Mouse (Mus musculus): ENCODE measurements around the gene Nr5a2.

The Nr5a2 gene

DNA sequence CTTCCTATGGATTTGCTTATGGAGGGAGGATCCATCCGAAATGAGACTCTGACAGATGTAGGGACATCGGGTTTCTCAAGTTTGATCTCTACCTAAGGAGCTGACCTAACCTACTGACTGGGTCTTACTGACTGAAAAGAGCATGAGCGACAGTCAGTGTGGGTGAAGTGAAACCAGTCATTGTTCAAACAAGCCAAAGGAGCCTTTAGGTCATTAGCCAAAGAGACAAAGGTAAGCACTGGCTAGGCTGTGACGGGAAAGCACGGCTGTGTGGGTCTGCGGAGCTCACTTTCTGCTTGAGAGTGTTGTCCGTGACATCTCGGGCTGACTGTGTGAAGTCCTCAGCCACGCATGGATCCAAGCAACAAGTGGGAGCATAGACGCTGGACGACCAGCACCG lies 50.1 kb downstream of the Nr5a2 start:
- WGBS, result 76% methylated on average over 12 of the region's 12 CpGs

DNA sequence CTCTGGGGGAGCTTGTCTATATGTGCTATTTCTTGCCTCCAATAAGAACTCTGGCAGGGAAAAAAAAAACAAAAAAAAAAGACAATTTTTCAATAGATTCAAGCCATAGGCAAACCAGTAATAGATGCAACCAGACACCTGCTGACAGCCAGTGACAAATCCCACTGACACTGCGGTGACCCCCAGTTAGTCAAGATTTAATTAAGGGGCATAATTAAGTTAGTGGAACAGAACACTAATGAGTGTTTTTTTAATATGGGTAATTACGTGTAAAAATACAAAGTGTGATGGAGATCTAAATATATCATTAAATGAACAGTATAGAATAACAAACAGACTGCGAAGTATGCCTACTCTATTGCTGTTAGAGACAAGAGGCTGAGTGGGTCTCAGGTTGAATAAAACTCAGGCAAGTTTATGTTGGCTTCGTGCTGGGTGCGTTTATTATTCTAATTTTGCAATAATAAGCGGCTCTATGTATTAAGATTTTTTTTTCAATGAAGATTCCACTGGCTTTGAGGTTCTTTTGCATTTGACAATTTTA lies 50.7 kb downstream of the Nr5a2 start:
- WGBS, result 44% methylated on average over 6 of the region's 6 CpGs

DNA sequence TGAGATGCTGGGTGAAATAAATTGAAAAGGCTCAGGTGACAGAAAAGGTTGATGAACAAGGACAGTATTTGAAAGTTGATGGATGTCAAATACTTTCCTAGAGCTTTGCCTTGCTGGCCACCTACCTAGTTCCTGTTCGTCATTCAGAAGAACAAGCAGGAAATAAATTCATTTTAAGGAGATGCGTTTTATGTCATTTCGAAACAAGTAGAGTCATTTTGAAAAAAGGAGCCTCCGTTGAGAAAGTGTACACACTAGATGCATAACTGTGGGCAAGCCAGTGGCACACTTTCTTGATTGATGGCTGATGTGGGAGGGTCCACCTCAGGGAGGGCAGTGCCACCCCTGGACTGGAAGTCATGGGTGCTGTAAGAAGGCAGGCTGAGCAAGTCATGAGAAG lies 62.1 kb downstream of the Nr5a2 start:
- WGBS, result 93% methylated on average over 4 of the region's 4 CpGs

DNA sequence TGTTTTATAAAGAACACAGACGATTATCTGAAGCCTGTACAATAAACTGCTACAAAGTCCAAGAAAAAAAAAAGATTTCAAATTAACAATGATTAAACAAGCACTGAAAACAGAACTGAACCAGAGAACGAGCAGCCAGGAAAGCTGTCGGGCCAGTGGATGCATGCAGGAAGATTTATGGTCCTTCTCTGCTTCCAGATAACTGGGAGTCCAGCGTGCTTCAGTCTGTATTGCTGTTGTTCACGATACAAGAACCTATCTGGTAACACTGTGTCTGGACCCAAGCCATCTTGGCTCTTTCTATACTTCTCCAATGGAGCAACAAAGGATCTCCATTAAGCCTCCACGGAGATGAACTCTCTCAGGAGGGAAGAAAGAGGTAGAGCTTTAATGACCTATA lies 63.9 kb downstream of the Nr5a2 start:
- WGBS, result 72% methylated on average over 6 of the region's 6 CpGs

DNA sequence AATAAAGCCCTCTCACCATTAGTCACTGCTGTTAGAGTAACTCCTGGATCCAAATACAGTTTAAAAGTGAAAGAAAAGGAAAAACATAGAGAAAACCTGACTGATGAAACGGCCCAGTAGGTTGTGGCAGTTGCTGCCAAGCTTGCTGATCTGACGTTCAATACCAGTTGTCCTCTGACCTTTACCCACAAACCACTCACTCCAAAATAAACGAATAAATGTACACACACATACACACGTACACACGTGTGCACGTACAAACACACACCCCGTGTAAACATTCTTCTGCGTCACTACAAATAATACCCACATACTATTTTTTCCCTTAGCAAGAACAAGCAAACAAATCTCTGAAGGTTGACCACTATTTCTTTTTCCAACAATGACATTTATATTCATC lies 64.4 kb downstream of the Nr5a2 start:
- WGBS, result 88% methylated on average over 8 of the region's 8 CpGs

DNA sequence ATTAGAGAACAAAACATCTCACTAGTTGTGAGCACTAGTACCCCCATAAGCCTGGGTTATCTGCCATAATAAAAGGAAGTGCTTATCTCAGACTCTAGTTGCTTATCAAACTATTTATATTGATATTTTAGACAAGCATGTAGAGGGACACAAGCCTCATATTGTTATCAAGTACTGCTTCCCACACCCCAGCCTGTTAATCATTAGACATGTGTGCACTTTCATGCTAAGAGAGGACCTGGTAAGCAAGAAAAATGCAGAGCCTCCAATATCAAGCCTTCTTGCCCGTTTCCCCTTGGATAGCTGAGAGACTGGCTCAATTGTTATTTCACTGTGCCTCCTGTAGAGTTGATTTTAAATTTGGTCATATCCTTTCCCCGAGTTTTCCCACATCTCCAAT lies 65.5 kb downstream of the Nr5a2 start:
- 79% methylated on average over 2 of the region's 2 CpGs for WGBS

DNA sequence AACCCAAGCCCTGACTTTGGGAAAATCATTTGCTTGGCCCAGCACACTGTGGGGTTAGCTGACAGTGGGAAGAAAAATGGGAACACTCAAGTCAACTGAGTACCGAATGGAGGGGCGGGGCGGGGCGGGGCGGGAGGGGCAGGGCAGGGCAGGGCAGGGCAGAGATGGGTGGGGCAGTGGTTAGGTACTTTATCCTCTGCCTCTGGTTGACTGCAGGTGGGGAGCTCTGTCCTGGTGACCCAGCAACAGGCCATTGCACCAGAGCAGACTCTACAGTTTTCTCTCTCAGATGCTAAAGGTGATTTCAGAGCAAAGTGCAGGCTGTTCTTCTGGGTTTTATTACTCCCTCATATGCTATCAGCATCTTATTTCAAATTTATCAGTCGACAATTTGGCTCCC lies 67.1 kb downstream of the Nr5a2 start:
- WGBS, result 92% methylated on average over 6 of the region's 6 CpGs

DNA sequence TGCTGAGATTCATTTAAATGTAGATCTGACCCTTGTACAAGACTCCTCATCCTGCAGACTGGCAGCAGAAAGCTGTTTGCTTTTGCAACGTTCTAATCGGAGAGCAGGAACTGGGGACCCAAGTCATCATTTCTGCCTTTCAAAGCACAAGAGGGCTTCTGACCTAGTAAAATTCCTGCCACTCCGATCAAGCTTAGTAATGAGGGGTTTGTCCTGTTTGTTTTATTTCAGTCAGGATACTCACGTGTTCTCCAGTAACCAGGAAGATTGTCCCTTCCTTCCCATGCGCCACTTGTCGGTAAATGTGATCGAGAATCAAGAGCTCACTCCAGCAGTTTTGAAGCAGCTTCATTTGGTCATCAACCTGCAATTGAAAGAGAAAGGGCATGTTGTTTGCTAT lies 69.8 kb downstream of the Nr5a2 start:
- 83% methylated on average over 7 of the region's 7 CpGs for WGBS

DNA sequence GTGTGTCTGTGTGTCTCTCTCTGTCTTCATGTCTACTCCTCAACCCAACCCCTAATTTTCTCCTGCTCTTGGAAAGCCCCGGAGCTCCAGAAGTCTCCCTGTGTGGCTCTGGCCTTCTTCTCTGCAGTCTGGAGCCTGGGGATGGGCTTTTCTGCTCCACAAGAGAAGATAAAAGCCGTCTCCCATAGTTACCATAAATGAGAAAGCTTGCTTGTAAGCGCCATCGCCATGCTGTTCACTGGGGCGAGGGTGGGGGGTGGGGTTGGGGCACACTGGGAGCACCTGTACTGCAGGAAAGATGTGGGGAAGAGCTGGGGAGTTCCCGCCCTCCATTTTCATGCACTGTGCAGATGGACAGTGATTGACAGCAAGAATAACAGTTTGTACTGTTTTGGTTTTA lies 71.5 kb downstream of the Nr5a2 start:
- WGBS, result 60% methylated on average over 6 of the region's 6 CpGs

DNA sequence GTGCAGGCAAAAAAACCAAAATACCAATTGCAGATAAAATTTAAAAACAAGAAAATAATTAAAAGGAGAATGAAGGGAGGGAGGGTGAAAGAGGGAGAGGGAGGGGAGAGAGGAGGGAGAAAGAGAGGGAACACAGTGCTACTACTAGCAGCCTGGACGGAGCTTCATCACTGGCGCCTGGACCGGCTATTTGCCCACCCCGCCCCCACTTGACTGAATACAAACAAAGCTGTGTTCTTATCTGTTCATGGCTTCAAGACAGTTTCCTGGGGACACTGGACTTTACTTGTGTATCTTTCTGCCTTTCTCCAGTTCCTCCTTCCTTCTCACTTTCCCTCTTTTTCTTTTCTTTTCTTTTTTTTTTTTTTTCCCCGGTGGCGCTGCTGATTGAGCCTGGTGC lies 73.6 kb downstream of the Nr5a2 start:
- WGBS, result 53% methylated on average over 6 of the region's 6 CpGs

DNA sequence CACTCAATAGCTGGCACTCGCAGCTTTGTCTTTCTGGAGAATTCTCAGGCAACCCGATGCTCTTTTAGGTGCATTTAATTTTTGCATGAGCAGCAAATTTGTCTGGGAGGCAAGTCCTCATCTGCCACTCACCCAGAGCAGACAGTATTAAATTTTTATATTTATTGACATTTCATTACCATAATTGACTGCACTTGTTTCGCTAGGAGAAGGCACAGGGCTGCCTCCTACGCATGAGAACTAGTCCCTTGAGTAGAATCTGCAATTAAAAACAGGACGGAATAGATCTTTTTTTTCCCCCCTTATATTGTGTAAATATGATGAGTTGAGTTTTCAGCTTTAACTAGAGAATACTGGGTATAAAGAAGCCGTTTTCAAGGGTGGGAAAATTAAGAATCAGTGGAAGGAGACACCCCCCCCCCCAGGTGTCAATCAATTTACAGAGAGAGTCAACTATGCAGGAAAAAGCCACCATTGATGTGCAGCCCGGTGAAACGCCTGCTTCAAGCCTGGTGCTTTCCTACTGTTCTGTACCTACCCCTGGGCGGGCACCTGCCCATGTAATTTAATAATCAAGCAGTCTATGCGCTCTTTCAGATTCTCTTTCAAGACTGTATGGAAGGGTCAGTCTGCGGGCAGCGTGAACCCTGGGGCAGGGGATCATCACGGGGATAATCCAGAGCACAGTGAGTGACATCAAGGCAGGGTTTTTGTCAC lies 76.6 kb downstream of the Nr5a2 start:
- WGBS, result 86% methylated on average over 13 of the region's 13 CpGs

DNA sequence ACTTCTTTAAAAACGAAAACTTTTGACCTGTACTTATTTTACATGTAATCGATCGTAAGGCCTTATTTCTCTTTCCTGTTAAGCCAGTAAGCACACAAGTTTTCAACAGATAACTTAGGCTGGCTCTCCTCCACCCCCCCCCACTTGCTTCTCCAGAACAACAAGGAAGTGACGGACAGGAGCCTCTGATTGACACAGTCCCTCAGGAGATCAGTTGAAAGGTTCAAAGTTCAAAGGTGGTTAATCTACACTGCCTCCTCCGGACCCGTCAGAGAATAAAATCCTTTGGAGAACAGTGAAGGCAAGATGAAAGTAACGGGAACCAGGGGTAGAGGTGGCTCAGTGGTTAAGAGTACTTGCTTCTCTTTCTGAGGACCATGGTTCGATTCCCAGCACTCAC lies 80.0 kb downstream of the Nr5a2 start:
- 95% methylated on average over 8 of the region's 8 CpGs for WGBS

DNA sequence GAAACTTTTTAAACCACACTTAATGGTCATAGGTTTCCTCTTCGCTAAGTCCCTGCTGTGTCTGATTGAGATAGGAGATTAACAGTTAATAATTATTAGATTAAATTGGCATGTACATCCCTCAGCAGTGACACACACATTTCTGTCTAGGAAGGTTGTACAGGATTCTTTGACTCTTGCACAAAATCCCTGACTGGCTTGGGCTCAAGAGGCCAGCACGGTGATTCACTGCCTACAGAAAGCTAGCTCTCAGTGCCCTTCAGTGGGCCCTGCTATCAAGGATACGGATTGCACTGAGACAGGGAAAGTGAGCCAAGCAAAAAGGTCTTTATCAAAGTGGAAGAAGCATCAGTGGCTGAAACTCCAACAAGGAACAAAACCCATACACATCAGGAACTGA lies 85.2 kb downstream of the Nr5a2 start:
- 96% methylated on average over 3 of the region's 3 CpGs for WGBS

DNA sequence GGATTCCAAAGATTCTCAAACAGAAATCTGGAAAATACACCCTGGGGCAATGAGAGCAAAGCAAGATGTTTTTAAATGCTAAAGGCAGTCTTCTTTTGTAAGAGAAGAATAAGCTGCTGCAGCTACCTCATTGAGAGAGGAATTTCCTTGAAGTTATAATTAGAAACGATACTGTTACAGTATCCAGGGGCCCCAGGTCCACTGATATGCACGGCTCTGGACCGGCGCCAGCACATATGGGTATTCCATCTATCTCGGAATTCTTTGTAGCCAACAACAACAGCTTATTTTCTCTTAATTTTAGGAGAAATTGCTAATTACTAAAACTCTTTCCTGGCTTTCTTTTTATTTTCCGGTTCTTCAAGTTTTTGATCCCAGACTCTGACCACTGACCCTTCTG lies 91.3 kb downstream of the Nr5a2 start:
- WGBS, result 63% methylated on average over 6 of the region's 6 CpGs

DNA sequence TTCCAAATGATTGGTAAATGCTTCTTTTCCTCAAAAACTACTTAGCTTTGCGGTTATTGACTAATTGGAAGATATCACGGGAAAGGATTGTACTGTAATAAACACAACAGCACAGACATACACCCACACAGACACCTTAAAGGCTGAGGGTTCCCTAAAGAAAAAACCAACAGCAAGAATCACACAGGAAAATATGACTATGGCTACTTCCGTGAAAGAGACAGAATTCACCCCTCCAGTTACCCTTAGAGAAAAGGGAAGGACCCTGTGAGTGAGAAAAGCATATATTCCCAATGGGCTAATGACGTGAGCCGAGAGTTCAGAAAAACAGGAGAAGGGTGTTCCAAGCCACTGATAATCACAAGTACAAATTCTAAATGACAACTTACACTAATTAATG lies 92.0 kb downstream of the Nr5a2 start:
- WGBS, result 96% methylated on average over 5 of the region's 5 CpGs

DNA sequence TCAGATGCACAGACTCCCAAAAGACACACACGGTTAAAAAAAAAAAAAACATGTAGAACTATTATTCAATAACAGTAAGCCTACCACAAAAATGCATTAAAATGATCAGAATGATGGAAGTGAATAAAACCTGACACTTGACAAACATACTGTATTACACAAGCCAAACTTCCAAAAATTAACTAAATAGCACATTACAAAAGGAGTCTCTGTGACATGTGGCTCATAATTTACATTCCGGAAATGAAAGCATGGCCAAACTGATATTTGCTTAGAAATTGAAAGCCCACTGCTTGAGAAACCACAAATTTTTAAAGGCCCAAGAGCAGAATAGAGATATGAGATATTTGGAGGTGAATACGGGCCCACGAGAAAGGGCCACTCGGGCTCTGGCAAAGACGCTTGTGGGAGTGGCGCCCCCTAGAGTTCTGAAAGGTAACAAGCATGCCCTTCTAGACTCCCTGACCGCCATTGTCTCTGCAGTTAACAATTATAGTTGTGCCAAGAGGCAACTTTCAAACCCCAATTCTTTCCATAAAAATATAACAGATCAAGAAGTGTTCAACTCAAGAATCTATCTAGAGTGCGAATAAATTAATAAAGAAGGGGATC lies 93.7 kb downstream of the Nr5a2 start:
- 79% methylated on average over 9 of the region's 9 CpGs for WGBS

DNA sequence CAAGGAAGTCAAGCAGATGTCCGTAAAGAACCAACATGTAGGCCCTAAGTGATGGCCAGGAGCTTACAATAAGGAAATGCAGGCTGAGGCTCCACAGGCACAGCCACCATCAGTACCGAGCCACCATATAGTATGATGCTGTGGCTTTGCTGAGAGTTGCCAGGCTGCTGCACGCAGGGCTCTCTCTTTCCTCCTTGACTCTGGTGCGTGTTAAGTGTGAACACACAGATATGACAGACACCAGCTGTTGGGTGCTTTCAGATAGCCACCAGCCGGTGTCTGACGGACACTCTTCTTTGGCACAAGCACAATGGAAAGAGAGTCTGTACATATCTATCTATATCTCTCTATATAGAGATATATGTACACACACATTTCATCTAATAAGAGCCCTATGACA lies 97.0 kb downstream of the Nr5a2 start:
- 94% methylated on average over 6 of the region's 6 CpGs for WGBS

DNA sequence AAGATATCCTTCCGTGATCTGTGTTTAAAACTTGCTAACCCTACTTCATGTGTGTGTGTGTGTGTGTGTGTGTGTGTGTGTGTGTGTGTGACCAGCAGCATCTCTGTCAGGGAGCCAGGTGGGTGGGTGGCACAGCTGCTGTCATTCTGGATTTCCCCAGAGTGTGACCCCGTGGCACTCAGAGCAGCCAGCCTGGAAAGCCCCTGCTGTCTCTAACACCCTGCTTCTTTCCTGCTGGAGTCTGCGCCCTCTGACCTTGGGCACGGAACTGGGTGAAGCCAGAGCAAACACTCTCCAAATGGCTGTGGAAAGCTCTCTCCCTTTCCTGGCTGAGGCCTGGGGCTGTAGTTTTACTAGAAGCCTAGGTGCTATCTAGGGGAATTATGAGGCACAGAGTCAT lies 100.8 kb downstream of the Nr5a2 start:
- WGBS, result 79% methylated on average over 4 of the region's 4 CpGs

DNA sequence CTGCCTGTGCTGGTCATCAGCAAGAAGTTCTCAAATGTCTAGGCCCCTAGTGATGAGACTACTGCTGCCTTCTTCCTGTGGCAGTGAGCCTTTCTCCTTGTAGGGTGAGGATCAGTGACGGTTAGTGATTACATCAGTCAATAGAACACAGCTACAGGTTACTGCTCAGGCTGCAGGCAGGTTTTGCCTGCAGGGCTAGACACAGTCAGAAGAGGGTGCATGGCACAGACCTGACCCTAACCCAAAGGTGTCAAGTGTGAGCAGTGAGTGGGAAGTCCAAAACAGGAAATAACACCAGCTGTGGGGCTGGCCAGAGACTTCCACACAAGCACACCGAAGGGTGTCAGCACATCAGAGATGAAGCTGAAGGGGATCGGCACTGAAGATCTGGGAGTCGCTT lies 101.5 kb downstream of the Nr5a2 start:
- 90% methylated on average over 4 of the region's 4 CpGs for WGBS

DNA sequence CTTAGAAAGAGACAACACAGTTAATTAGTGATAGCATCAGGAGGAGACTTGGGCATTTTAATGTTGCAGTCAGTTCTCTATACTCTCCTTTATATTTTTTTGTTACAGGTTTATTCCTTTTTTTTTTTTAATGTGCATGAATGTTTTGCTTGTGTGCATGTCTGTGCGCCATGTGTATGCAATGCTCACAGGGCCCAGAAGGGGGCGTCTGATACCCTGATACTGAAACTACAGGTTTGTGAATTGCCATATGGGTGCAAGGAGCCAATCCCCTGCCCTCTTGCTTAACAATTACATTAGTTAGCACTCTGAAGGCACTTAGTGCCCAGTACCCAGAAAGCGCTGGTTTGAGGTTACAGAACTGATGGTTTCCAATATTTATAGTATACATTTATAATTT lies 104.1 kb downstream of the Nr5a2 start:
- 82% methylated on average over 3 of the region's 3 CpGs for WGBS

DNA sequence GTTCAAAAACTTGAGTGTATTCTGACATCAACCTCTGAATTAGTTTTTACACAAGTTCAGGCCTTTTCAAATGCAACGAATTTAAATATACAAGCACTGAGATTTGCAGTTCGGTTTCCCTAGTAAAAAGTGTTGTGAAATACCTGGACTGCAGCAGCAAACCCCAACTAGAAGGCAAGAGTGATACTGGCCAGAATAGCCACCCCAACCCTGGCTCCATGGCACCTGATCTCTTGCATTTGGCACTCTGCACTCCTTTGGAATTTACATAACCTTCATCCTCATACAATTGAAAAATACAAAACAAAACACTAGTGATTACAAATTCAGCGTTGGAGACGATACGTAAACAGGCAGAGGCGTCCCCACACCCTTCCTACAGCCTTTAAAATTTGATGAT lies 111.5 kb downstream of the Nr5a2 start:
- WGBS, result 83% methylated on average over 6 of the region's 6 CpGs

DNA sequence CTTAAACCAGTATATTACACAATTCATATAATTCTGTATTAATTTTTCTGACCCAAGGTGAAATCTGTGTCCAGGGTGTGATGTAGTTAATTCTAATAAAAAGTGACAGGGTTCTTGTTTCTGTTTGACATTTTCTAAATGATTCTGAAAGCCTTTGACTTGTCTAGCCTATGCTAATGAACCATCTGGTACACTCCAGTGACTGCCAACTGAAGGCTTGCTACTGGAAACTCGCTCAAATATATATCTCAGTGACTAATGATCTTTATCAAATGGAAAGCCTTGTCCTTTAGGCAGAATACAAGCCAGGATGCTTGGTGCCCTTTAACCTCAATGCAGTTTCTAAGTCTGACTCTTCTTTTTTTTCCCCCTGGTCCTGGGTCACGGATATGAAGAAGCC lies 114.2 kb downstream of the Nr5a2 start:
- 69% methylated on average over 2 of the region's 2 CpGs for WGBS

DNA sequence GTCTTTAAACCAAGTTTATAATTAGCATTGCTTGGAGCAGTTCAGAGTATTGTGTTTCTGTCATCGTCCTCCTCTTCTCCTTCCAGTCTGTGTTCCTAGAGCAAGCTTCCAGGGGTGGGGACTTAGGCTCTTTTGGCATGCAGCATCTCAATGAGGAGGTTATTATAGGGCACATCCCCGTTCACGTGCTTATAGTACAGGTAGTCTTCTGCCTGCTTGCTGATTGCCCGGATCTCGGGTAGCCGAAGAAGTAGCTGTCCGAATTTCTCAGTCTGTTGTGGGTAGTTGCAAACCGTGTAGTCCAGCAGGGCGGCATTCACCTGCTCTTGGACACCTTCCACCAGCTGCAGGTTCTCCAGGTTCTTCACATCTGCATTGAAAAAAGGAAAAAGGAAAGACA lies 114.9 kb downstream of the Nr5a2 start:
- WGBS, result 82% methylated on average over 9 of the region's 9 CpGs

DNA sequence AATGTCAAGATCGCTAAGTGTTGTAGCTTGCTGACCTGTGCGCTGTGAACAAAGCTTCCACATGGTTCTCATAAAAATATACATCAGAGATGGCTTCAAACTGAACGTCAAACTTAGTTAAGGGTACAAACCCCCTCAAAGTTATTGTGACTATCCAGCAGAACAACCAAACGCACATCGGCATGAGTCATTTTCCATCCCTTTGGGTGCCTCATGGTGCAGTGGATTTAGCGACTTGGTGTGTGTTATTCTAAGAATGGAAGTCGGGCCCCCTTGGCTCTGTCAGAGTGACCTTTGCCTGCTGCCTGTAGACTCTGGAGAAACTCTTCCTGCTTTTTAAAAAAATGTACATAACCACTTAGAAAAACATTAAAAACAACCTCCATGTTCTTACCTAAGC lies 119.7 kb downstream of the Nr5a2 start:
- WGBS, result 76% methylated on average over 7 of the region's 7 CpGs
